Mouse (Mus musculus) spleen, postnatal 36 days (tissue): Measurements from ENCODE around the gene Tmem120b.

Experiments
- DNase-seq, 2 experiments: peaks; one replicate each; pipeline ENCODE4 v3.0.0; 2022; ENCODE audit warnings: low spot score in 2 of 2, mixed read lengths in 1 of 2

The Tmem120b gene

GRCm38 (mm10) chr5:123156763-123157162 lies 88.5 kb downstream of the Tmem120b start:
- no peak for DNase-seq

DNA sequence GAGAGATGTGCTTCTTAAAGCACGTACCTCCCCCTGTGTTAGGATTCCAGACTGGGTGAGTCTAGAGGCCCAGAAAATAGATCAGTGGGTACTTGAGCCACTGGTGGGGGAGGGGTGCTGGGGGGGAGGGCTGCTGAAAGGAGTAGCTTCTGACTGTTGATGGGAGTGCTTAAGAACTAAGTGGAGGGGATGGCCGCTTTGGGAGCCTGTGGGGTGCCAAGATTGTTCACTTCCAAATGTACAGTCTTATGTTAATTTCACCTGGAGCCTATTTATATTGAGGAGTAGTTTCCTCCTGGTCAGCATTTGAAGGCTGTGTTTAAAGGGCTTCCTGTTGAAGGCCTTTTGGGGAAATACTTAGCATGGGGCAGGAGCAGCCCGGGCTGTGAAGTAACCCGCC lies 89.8 kb downstream of the Tmem120b start:
- DNase-seq, result no peak

GRCm38 (mm10) chr5:123159446-123159845 lies 91.2 kb downstream of the Tmem120b start:
- DNase-seq, result no peak

DNA sequence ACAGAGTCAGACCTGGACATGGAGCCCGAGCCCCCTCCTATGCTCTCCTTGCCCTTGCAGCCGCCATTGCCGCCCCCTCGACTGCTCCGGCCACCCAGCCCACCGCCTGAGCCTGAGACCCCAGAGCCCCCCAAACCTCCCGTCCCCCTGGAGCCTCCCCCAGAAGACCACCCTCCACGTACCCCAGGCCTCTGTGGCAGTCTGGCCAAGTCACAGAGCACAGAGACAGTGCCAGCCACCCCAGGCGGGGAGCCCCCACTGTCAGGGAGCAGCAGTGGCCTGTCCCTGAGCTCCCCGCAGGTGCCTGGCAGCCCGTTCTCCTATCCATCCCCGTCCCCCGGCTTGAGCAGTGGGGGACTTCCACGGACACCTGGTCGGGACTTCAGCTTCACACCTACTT lies 91.7 kb downstream of the Tmem120b start:
- no peak for DNase-seq

- no peak for DNase-seq
Observed at GRCm38 (mm10) chr5:123160341-123160740, 92.1 kb downstream of the Tmem120b start.

GRCm38 (mm10) chr5:123162942-123163341 lies 94.7 kb downstream of the Tmem120b start:
- DNase-seq, result no peak

GRCm38 (mm10) chr5:123166437-123166836 lies 98.2 kb downstream of the Tmem120b start:
- DNase-seq, result no peak
